Mouse (Mus musculus) cerebellum, adult 11 months (tissue): Measurements from ENCODE around the gene Cyp8b1.

Experiments used
- DNase-seq: peaks from one replicate; pipeline ENCODE4 v3.0.0; 2022

The Cyp8b1 gene

GRCm38 (mm10) chr9:121914226-121914757 lies 1.8 kb downstream of the Cyp8b1 start:
- DNase-seq: no peak

- DNase-seq: no peak
Observed at GRCm38 (mm10) chr9:121912786-121913185, 3.3 kb downstream of the Cyp8b1 start.

GRCm38 (mm10) chr9:121911196-121911595 lies 4.9 kb downstream of the Cyp8b1 start:
- no peak for DNase-seq

- no peak for DNase-seq
Observed at GRCm38 (mm10) chr9:121909635-121910034, 6.5 kb downstream of the Cyp8b1 start.

GRCm38 (mm10) chr9:121908321-121908720 lies 7.8 kb downstream of the Cyp8b1 start:
- no peak for DNase-seq

GRCm38 (mm10) chr9:121907356-121908070 lies 8.6 kb downstream of the Cyp8b1 start:
- DNase-seq: no peak

- DNase-seq: no peak
Observed at GRCm38 (mm10) chr9:121906456-121906855, 9.6 kb downstream of the Cyp8b1 start.

GRCm38 (mm10) chr9:121905556-121906185 lies 10.4 kb downstream of the Cyp8b1 start:
- DNase-seq: no peak

- no peak for DNase-seq
Observed at GRCm38 (mm10) chr9:121904946-121905345, 11.2 kb downstream of the Cyp8b1 start.

GRCm38 (mm10) chr9:121904319-121904718 lies 11.8 kb downstream of the Cyp8b1 start:
- DNase-seq: no peak

- DNase-seq: peak; percentile 18
Observed at GRCm38 (mm10) chr9:121903476-121904305, 12.4 kb downstream of the Cyp8b1 start.

GRCm38 (mm10) chr9:121901710-121902700 lies 14.1 kb downstream of the Cyp8b1 start:
- DNase-seq: no peak

- DNase-seq: no peak
Observed at GRCm38 (mm10) chr9:121900282-121900855, 15.7 kb downstream of the Cyp8b1 start.

GRCm38 (mm10) chr9:121899306-121899705 lies 16.8 kb downstream of the Cyp8b1 start:
- DNase-seq: no peak

GRCm38 (mm10) chr9:121898245-121898644 lies 17.9 kb downstream of the Cyp8b1 start, which contains the start of gene Ackr2:
Gene Ackr2 (plus strand): TSS chr9:121898355.
- DNase-seq: no peak

GRCm38 (mm10) chr9:121896820-121897219 lies 19.3 kb downstream of the Cyp8b1 start:
- no peak for DNase-seq

- no peak for DNase-seq
Observed at GRCm38 (mm10) chr9:121895392-121895993, 20.6 kb downstream of the Cyp8b1 start.

GRCm38 (mm10) chr9:121894447-121894846 lies 21.7 kb downstream of the Cyp8b1 start:
- no peak for DNase-seq

- DNase-seq: no peak
Observed at GRCm38 (mm10) chr9:121892057-121892687, 23.9 kb downstream of the Cyp8b1 start.

GRCm38 (mm10) chr9:121891301-121891700 lies 24.8 kb downstream of the Cyp8b1 start:
- no peak for DNase-seq
